Mouse (Mus musculus) myocyte (in vitro differentiated cells): ENCODE measurements around the gene Pcdh17.

Source experiments
- E2F4 ChIP-seq: IDR thresholded peaks from one replicate; pipeline ENCODE4 v1.6.1; 2011; ENCODE audit warnings: mild to moderate bottlenecking, control low read depth, moderate library complexity; ENCODE audit not compliant: insufficient read depth
- MAX ChIP-seq: IDR thresholded peaks from one replicate; pipeline ENCODE4 v1.6.1; 2011; ENCODE audit warnings: low read depth, mild to moderate bottlenecking, control low read depth
- MYOD1 ChIP-seq, 3 experiments: IDR thresholded peaks; one replicate each; pipeline ENCODE4 v1.6.1; 2011; ENCODE audit warnings: control low read depth in 2 of 3, low read depth in 2 of 3, mild to moderate bottlenecking in 2 of 3, moderate library complexity in 1 of 3; ENCODE audit not compliant: insufficient read length in 2 of 3, control insufficient read depth in 1 of 3
- POLR2A ChIP-seq: IDR thresholded peaks from one replicate; pipeline ENCODE4 v1.6.1; 2011; ENCODE audit warnings: low read depth, mild to moderate bottlenecking, control low read depth, moderate library complexity; ENCODE audit not compliant: insufficient read length
- POLR2AphosphoS2 ChIP-seq: IDR thresholded peaks from one replicate; pipeline ENCODE4 v1.6.1; 2011; ENCODE audit warnings: low read depth, control low read depth; ENCODE audit not compliant: insufficient read length
- SRF ChIP-seq: IDR thresholded peaks from one replicate; pipeline ENCODE4 v1.6.1; 2011; ENCODE audit warnings: low read depth; ENCODE audit not compliant: control insufficient read depth, insufficient read length
- USF1 ChIP-seq: IDR thresholded peaks from one replicate; pipeline ENCODE4 v1.6.1; 2011; ENCODE audit warnings: low read depth, mild to moderate bottlenecking, control low read depth, moderate library complexity

GRCm38 (mm10) chr14:84454074-84454845 is 10.9 kb downstream of the Pcdh17 start:
- TF ChIP-seq POLR2A: no peak
- no peak for TF ChIP-seq MYOD1 (IDR thresholded peaks at IDR 0.05; ENCODE audit: control insufficient read depth in 1 of 3, insufficient read length in 2 of 3, low read depth in 2 of 3)
- no peak for TF ChIP-seq MAX
- no peak for TF ChIP-seq E2F4
- no peak for TF ChIP-seq POLR2AphosphoS2
- TF ChIP-seq USF1: no peak
- TF ChIP-seq SRF: no peak
